Mouse (Mus musculus): ENCODE data around the gene Thrb. TPM values are rescaled to one million over a fixed set of nuclear protein-coding genes. Genes with fewer than 3 reads are reported as not detected.

The Thrb gene
- total and polyA plus RNA-seq, 3 experiments = not detected

GRCm38 (mm10) chr14:17815103-17815502, 155.0 kb downstream of the Thrb start:
- H3K36me3 ChIP-seq (ENCODE audit: control insufficient read depth in 1 of 2, insufficient read depth in 2 of 2, low read length in 2 of 2) = no peaks in the 10 kb centered on the region
- no peaks in the 10 kb centered on the region for H3K27me3 ChIP-seq (ENCODE audit: control insufficient read depth in 1 of 2, insufficient read depth in 2 of 2, low read length in 2 of 2)
- no peak overlapping the region for H3K9ac ChIP-seq (ENCODE audit: control insufficient read depth, low read depth, low read length, poor library complexity, severe bottlenecking)
- no peak for DNase-seq (ENCODE audit: low read depth, low spot score)
- no peaks in the 10 kb centered on the region for H3K4me1 ChIP-seq (ENCODE audit: control insufficient read depth in 1 of 2, insufficient read depth in 2 of 2, low read length in 2 of 2)
- no peak overlapping the region for H3K4me3 ChIP-seq (ENCODE audit: control insufficient read depth in 1 of 2, insufficient read depth in 1 of 2, low read depth in 2 of 2, low read length in 2 of 2)
- H3K27ac ChIP-seq (ENCODE audit: control insufficient read depth, low read depth, low read length) = no peak overlapping the region
- TF ChIP-seq NRF1 (IDR thresholded peaks at IDR 0.05; ENCODE audit: insufficient read depth, low read depth, low read length, poor library complexity, severe bottlenecking) = no peak
- no peak for TF ChIP-seq USF1 (IDR thresholded peaks at IDR 0.05; ENCODE audit: low read depth, low read length)
- no peak for TF ChIP-seq E2F4 (IDR thresholded peaks at IDR 0.05; ENCODE audit: borderline replicate concordance, low read depth, low read length)
- no peak for TF ChIP-seq TBP (IDR thresholded peaks at IDR 0.05; ENCODE audit: low read depth, low read length)
- no peak for TF ChIP-seq SIN3A (IDR thresholded peaks at IDR 0.05; ENCODE audit: low read length)
- no peak for TF ChIP-seq KAT2A (conservative IDR thresholded peaks at IDR 0.05; ENCODE audit: low read depth, low read length)
- no peak for TF ChIP-seq ETS1 (IDR thresholded peaks at IDR 0.05; ENCODE audit: low read depth, low read length)
- TF ChIP-seq POLR2A (IDR thresholded peaks at IDR 0.05; ENCODE audit: control insufficient read depth in 1 of 2, insufficient read depth in 1 of 2, low read depth in 1 of 2, low read length in 2 of 2, poor library complexity in 1 of 2) = no peak
- TF ChIP-seq RAD21 (IDR thresholded peaks at IDR 0.05; ENCODE audit: low read depth, low read length) = no peak
- no peak for TF ChIP-seq MAZ (IDR thresholded peaks at IDR 0.05; ENCODE audit: low read depth, low read length)
- no peak for TF ChIP-seq ZMIZ1 (IDR thresholded peaks at IDR 0.05; ENCODE audit: low read depth, low read length)
- no peak for TF ChIP-seq CTCF (IDR thresholded peaks at IDR 0.05 in 2 of 3, conservative IDR thresholded peaks at IDR 0.05 in 1 of 3; ENCODE audit: control insufficient read depth in 1 of 3, insufficient read depth in 1 of 3, low read depth in 2 of 3, low read length in 3 of 3, poor library complexity in 1 of 3, severe bottlenecking in 1 of 3)
- no peak for TF ChIP-seq JUND (IDR thresholded peaks at IDR 0.05; ENCODE audit: low read depth, low read length)
- no peak for TF ChIP-seq HCFC1 (IDR thresholded peaks at IDR 0.05; ENCODE audit: low read depth, low read length)
- TF ChIP-seq NELFE (IDR thresholded peaks at IDR 0.05; ENCODE audit: low read depth, low read length) = no peak
- H3K79me2 ChIP-seq (ENCODE audit: control insufficient read depth, insufficient read depth, low read length, poor library complexity) = no peaks in the 10 kb centered on the region
- no peaks in the 10 kb centered on the region for H3K9me3 ChIP-seq (replicated peaks; ENCODE audit: insufficient read depth, low read length)

- Histone ChIP-seq H3K36me3 (ENCODE audit: control insufficient read depth in 1 of 2, insufficient read depth in 2 of 2, low read length in 2 of 2) (no peaks in the 10 kb centered on the region), H3K27me3 (ENCODE audit: control insufficient read depth in 1 of 2, insufficient read depth in 2 of 2, low read length in 2 of 2) (no peaks in the 10 kb centered on the region), H3K4me1 (ENCODE audit: control insufficient read depth in 1 of 2, insufficient read depth in 2 of 2, low read length in 2 of 2) (no peaks in the 10 kb centered on the region), H3K9ac (ENCODE audit: control insufficient read depth, low read depth, low read length, poor library complexity, severe bottlenecking) (no peak overlapping the region), H3K27ac (ENCODE audit: control insufficient read depth, low read depth, low read length) (no peak overlapping the region), H3K9me3 (replicated peaks; ENCODE audit: insufficient read depth, low read length) (no peaks in the 10 kb centered on the region), H3K4me3 (ENCODE audit: control insufficient read depth in 1 of 2, insufficient read depth in 1 of 2, low read depth in 2 of 2, low read length in 2 of 2) (no peak overlapping the region), H3K79me2 (ENCODE audit: control insufficient read depth, insufficient read depth, low read length, poor library complexity) (no peaks in the 10 kb centered on the region)
- TF ChIP-seq POLR2A (IDR thresholded peaks at IDR 0.05; ENCODE audit: control insufficient read depth in 1 of 2, insufficient read depth in 1 of 2, low read depth in 1 of 2, low read length in 2 of 2, poor library complexity in 1 of 2) (no peak), MEF2A (IDR thresholded peaks at IDR 0.05; ENCODE audit: extremely low read depth, insufficient replicate concordance, low read depth, low read length, poor library complexity, severe bottlenecking) (no peak), POLR2AphosphoS5 (IDR thresholded peaks at IDR 0.05; ENCODE audit: borderline replicate concordance, low read depth, low read length) (no peak), TCF12 (IDR thresholded peaks at IDR 0.05; ENCODE audit: low read depth, low read length) (no peak), NELFE (IDR thresholded peaks at IDR 0.05; ENCODE audit: low read depth, low read length) (no peak), MAX (IDR thresholded peaks at IDR 0.05; ENCODE audit: low read length) (no peak), BHLHE40 (IDR thresholded peaks at IDR 0.05; ENCODE audit: borderline replicate concordance, low read depth, low read length) (no peak), RCOR1 (IDR thresholded peaks at IDR 0.05; ENCODE audit: low read depth, low read length) (no peak), ETS1 (IDR thresholded peaks at IDR 0.05; ENCODE audit: low read depth, low read length) (no peak), EP300 (IDR thresholded peaks at IDR 0.05; ENCODE audit: low read depth in 1 of 2, low read length in 2 of 2) (no peak), SMC3 (IDR thresholded peaks at IDR 0.05; ENCODE audit: low read depth, low read length) (no peak), ZNF384 (IDR thresholded peaks at IDR 0.05; ENCODE audit: low read depth, low read length) (no peak), ZKSCAN1 (IDR thresholded peaks at IDR 0.05; ENCODE audit: low read depth, low read length) (no peak), UBTF (IDR thresholded peaks at IDR 0.05; ENCODE audit: borderline replicate concordance, insufficient read depth, low read depth, low read length) (no peak), MAZ (IDR thresholded peaks at IDR 0.05; ENCODE audit: low read depth, low read length) (no peak), RAD21 (IDR thresholded peaks at IDR 0.05; ENCODE audit: low read depth, low read length) (no peak)
- DNase-seq (ENCODE audit: low read depth, low spot score) = no peak
Measured at GRCm38 (mm10) chr14:17818086-17818485, 158.0 kb downstream of the Thrb start.
